Mouse (Mus musculus): ENCODE measurements around the gene Wdr73.

DNA sequence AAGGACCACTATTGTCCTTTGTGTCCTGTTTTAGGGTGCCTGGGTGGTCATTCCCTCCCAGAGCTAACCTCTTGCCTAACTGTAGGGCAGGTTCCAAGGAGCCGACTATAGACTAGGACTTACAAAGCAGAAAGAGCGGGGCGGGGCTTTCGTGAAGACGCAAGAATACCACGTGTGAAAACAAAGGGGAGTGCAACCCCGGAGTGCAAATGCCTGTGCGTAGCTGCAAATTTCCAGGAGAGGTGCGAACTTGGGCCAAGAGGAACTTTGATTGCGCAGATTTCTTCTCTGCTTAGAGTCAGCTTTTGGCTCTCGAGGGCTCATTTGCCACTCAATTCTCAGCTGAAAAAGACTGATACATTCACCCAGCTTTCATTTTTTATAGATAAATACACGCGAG is 40.8 kb downstream of the Wdr73 start:
- TF ChIP-seq POLR2A (IDR thresholded peaks at IDR 0.05; ENCODE audit: extremely low read depth, insufficient read depth, low read length), result no peak
- no peak for TF ChIP-seq CTCF (IDR thresholded peaks at IDR 0.05; ENCODE audit: extremely low read depth, insufficient read depth, low read length)

Measured in cortical plate, adult 2 months (tissue).